Mouse (Mus musculus) cortical plate, adult 2 months (tissue): ENCODE data around the gene Mtfr1l.

Experiments used
- CTCF ChIP-seq: fragments of 200-500 bp; IDR thresholded peaks from 2 replicates; pipeline ENCODE4 v1.5.1; 2011; ENCODE audit warnings: mild to moderate bottlenecking, control low read depth, low read length; ENCODE audit not compliant: insufficient read depth; ENCODE audit errors: extremely low read depth
- POLR2A ChIP-seq: fragments of 200-500 bp; IDR thresholded peaks from 2 replicates; pipeline ENCODE4 v1.6.1; 2011; ENCODE audit warnings: mild to moderate bottlenecking, low read length, control low read depth; ENCODE audit not compliant: insufficient read depth; ENCODE audit errors: extremely low read depth

GRCm38 (mm10) chr4:134510845-134511411, 24.3 kb downstream of the Mtfr1l start, which contains the start of gene Aunip:
- TF ChIP-seq CTCF (no peak), POLR2A (no peak)
